Mouse (Mus musculus): Measurements from ENCODE around the gene Dntt.

Gene Dntt

GRCm38 (mm10) chr19:41011676-41012075 is 17.4 kb upstream of the Dntt start:
- no peak for DNase-seq (ENCODE audit: low read depth)

- DNase-seq (ENCODE audit: low read depth): no peak
Observed at GRCm38 (mm10) chr19:41013591-41013990, 15.5 kb upstream of the Dntt start.

GRCm38 (mm10) chr19:41014003-41014402 is 15.1 kb upstream of the Dntt start:
- peak; percentile 10 for DNase-seq (ENCODE audit: low read depth)

GRCm38 (mm10) chr19:41015951-41016716 is 12.9 kb upstream of the Dntt start:
- peak; percentile 91 for DNase-seq (ENCODE audit: low read depth)

- DNase-seq (ENCODE audit: low read depth): no peak
Observed at GRCm38 (mm10) chr19:41019164-41019675, 9.9 kb upstream of the Dntt start.

GRCm38 (mm10) chr19:41020537-41020936 is 8.5 kb upstream of the Dntt start:
- DNase-seq (ENCODE audit: low read depth): no peak

GRCm38 (mm10) chr19:41022244-41022643 is 6.8 kb upstream of the Dntt start:
- DNase-seq (ENCODE audit: low read depth): peak; percentile 56

GRCm38 (mm10) chr19:41026551-41026950 is 2.5 kb upstream of the Dntt start:
- no peak for DNase-seq (ENCODE audit: low read depth)

- DNase-seq (ENCODE audit: low read depth): peak; percentile 45
Observed at GRCm38 (mm10) chr19:41027024-41027423, 2.1 kb upstream of the Dntt start.

GRCm38 (mm10) chr19:41027601-41028000 is 1.5 kb upstream of the Dntt start:
- peak; percentile 63 for DNase-seq (ENCODE audit: low read depth)

- DNase-seq (ENCODE audit: low read depth): no peak
Observed at GRCm38 (mm10) chr19:41030161-41030560, 1.1 kb downstream of the Dntt start.

GRCm38 (mm10) chr19:41031009-41031408 is 1.9 kb downstream of the Dntt start:
- DNase-seq (ENCODE audit: low read depth): peak; percentile 89

- DNase-seq (ENCODE audit: low read depth): peak; percentile 40
Observed at GRCm38 (mm10) chr19:41031869-41032268, 2.8 kb downstream of the Dntt start.

GRCm38 (mm10) chr19:41035809-41036551 is 6.9 kb downstream of the Dntt start:
- no peak for DNase-seq (ENCODE audit: low read depth)

GRCm38 (mm10) chr19:41039110-41039509 is 10.0 kb downstream of the Dntt start:
- peak; percentile 70 for DNase-seq (ENCODE audit: low read depth)

GRCm38 (mm10) chr19:41045091-41045770 is 16.2 kb downstream of the Dntt start:
- DNase-seq (ENCODE audit: low read depth): no peak

GRCm38 (mm10) chr19:41047437-41048186 is 18.5 kb downstream of the Dntt start:
- DNase-seq (ENCODE audit: low read depth): no peak

GRCm38 (mm10) chr19:41048187-41048559 is 19.1 kb downstream of the Dntt start:
- no peak for DNase-seq (ENCODE audit: low read depth)

GRCm38 (mm10) chr19:41051714-41052113 is 22.6 kb downstream of the Dntt start:
- DNase-seq (ENCODE audit: low read depth): no peak

GRCm38 (mm10) chr19:41052247-41052646 is 23.2 kb downstream of the Dntt start:
- DNase-seq (ENCODE audit: low read depth): no peak

- peak; percentile 85 for DNase-seq (ENCODE audit: low read depth)
Observed at GRCm38 (mm10) chr19:41053530-41053929, 24.5 kb downstream of the Dntt start.

GRCm38 (mm10) chr19:41054702-41055101 is 25.6 kb downstream of the Dntt start:
- DNase-seq (ENCODE audit: low read depth): no peak

Data from naive thymus-derived CD4-positive, alpha-beta T cell, adult 2 months (primary cell).